Mouse (Mus musculus) frontal cortex, postnatal 10 days (tissue): Measurements from ENCODE around the gene Zfp451.
A peak's percentile ranks its signal among the peaks of the same experiment; 100 is the strongest.
"Not testable (repeated sequence)": the region's sequence is repeated elsewhere in the genome, so short reads cannot be mapped to it uniquely, and the experiment has no call there.

Experiments used
- DNase-seq, 2 experiments: peaks; one replicate each; pipeline ENCODE4 v3.0.0; 2022; ENCODE audit warnings: low spot score in 2 of 2, mixed read lengths in 1 of 2

Gene Zfp451

DNA sequence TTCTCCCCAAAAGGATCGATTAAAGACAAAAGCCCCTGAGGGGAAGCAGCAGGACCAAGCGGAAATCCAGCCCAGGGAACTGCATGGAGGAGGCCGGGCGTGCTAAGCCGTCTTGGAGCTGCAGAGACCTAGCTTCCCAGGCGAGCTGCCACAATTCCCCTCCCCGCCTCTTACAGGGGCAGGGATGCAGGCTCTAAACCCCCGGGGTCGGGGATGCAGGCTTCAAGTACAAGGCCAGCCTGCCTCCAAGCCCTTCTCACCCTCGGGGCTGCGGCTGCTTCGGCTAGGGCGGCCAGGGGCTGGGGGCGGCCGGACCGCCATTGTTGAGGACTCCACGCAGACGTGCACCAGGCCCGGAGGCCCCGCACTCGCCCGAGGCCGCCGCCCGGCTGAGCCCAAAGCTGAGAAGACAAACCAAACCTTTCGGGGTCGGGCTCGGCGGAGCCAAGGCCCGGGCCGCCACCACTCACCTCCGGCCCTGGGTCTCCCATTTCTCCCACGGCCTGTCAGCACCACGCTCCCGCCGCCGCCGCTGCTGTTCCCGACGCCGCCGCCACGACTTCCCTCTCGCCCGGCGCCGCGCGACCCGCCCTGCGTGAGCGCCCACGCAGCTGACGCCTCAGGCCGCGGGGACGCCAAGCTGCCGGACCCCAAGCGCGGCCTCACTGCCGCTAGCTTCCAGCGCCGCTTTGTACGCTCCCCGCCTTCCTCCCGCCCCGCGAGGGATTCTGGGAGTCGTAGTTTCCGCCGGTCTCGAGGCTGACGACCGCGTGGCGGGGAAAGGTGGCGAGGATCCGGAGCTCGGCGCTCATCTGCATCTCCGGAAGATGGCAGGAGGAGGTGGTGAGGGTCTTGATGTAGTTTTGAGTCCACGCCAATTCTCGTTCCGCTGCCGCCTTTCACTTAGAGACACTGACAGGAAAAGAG, at the start of gene Zfp451:
TSS of gene Zfp451 (minus strand) at position 728 of the 927 bp plus-strand sequence.
- peak; percentile 86 to 92 for DNase-seq

DNA sequence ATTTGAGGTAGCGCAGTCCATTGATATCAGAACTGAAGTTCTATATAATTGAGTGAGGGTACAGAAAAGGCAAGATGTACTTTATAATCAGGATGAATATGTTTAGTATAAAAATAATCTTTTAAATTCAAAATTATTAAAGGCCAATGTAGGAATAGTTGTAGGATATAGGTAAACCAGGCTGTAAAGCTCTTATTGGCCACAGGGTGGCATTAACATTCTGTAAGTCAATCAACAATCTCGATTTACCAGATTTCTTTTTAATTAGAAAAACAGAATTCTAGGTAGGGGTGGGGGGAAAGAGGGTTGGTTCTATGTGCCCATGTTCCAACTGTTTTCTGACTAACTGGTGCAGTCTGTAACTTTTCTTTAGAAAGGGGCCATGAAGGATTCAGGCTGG, 32.4 kb upstream of the Zfp451 start:
- no peak for DNase-seq

DNA sequence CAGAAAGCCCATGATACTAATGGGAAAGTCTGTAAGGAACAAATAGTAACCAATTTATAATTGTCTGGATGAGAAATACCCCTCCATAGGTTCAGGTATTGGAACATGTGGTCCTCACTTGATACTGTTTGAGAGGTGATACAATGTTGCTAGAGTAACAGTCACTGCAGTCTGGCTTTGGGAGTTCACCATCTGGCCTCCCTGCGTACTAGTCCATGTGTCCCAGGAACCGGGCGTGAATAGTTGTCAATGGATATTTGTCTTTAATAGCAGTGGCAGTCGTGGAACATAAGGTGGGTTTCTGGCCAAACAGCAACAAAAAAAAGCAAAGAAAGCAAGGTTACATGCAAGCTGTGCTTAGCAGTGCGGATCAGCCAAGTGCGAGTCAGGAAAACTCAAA, 29.4 kb upstream of the Zfp451 start:
- DNase-seq = no peak

DNA sequence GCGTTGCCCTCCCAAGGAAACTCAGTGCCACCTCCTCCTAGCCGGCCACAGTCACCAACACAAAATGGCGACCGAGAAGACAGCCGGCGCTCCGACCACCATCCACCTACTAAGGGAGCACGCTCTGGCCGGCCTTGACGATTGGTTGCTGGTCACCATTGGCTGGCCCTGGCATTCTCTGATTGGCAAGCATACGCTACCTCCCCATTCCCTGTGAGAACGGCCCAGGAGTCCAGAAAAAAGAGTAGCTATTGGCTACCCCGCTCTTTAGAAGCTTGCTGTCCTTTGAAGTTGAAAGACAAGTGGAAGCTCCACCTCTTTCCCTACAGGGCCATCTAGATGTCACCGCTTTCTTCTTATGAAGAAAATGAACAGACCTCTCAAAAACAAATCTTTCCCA, 24.6 kb upstream of the Zfp451 start:
- DNase-seq = not testable (repeated sequence)

DNA sequence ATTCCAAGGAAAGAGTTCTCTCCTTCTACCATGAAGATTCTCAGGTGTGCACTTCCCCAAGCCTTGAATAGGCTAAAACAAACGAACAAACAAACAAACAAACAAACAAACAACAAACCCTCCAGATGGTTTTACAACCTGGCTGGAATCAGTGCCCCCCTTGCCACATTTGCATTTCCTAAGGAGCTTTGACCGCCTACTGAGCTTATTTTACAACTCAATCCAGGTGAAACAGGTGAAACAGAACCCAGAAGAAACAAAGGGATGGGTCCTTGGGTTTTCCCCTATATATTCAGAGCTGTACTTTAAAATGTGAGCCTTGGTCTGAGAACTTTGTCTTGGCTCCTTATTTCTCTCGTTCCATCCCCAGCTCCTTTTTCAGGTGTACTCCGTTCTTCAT, 16.2 kb upstream of the Zfp451 start:
- no peak for DNase-seq

DNA sequence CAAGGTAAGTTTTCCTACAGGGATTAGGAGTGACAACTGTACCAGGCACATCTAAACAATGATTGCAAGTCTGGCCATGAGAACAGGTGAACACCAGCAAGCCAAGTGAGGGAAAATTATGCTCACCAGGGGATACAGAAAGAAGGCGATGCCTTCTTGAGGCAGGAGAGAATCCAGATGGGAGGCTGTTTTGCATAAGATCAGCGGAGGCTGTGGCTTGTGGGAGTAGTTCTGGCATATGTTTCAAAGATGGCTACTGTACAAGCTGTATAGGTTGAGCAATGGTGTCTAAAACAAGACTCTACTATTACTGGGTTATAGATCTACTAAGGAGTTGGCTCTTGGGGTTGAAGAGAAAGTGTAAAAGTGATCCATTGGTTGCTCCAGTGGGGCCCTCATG, 3.5 kb upstream of the Zfp451 start:
- no peak for DNase-seq

DNA sequence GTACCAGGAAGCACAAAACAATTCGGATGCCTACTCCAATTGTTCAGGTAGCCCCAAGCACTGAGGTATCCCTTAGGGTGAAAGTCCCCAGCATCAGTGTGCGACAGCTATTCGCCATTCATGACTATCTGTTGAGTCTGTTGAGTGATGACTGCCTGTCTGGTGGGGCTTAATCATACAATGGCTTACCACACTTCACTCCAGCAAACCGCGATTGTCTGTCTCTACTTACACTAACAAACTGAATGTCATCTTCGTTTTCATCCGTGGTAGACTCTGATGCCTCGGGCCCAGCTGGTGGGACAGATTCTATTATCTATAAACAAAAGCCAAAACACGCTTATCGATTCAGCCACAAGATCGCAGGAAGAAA, 914 bp downstream of the Zfp451 start:
- DNase-seq = no peak

DNA sequence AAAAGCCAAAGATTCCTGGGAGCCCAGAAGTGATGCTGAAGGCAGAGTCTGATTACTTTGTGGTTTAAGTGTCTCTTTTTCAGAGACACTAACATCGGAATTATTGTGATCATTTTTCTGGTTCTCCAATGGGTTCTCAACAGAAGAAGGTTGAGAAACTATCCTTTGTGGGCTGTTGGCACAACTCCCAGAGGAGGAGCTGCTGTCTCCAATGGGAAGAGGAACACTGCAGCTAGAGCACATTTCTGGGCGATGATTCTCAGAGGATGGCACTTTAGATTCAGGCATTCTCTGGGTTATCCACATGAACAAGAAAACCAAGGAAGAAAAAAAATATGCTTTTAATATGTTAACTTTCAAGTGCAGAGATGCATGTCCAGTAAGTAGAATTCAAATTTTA, 11.1 kb downstream of the Zfp451 start:
- no peak for DNase-seq

DNA sequence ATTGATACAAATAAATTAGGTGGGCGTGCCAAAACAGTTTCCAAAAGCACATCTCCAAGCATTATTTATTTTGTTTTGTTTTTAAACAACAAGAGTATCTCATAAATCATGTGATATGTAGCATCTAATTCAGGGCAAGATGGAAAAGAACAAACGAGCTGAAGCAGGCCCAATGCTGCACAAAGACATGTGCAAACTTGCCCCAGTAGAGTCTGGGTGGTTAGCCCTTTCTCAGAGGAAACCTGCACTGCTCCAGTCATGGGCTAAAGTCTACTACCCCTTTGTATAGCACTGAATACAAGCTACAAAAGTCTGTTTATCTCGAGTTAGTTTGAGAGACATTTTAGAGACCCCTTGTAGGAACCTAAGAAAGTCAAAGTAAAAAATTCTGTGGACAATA, 14.8 kb downstream of the Zfp451 start:
- no peak for DNase-seq

DNA sequence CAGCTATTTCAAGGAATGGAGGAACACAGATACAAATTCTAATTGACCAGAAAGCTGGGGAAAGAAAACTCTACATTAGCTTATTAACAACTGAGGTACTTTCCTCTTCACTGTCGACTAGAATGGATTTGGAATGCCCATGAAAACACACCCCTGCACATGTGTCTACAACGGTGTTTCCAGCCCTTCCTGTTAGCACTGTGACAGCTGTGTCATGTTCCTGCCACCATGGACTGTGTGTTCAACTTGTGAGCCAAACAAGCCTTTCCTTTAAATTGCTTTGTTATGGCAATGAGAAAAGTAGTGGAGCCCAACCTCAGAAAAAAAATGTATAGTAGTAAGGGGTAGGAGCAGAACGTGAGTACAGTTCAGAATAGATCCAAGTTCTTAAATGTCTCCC, 25.9 kb downstream of the Zfp451 start:
- no peak for DNase-seq

DNA sequence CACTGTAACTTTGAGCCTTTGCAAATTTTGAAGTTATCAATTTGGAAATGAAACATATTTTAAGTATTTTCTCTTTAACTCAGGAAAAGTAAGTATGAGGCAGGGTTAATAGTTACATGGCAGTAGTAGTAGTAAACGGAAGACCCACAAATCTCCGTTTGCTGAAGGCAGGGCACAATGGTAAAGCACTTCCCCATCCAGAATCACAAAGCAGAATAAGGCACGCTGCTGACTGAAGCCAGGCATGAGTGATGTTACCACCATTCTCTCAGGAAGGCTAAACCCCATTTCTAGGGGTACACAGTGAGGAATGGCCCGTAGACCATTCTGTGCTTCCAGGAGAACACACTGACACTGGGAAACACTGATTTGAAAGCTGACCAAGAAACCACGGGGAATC, 26.3 kb downstream of the Zfp451 start:
- no peak for DNase-seq

DNA sequence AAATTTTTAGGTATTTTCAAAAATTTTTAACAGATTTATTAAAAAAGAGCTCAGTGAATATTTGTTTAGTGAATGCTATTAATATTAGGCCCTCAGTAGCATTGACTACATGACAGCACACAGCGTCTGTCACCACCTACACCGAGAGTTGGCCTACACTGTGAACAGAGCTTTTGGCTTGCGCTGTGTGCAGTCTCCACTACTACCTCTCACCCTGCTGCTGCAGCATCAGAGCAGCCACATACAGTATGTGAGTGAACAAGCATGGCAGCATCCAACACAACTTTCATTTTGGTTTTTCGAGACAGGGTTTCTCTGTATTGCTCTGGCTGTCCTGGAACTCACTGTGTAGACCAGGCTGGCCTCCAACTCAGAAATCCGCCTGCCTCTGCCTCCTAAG, 29.8 kb downstream of the Zfp451 start:
- DNase-seq = no peak

DNA sequence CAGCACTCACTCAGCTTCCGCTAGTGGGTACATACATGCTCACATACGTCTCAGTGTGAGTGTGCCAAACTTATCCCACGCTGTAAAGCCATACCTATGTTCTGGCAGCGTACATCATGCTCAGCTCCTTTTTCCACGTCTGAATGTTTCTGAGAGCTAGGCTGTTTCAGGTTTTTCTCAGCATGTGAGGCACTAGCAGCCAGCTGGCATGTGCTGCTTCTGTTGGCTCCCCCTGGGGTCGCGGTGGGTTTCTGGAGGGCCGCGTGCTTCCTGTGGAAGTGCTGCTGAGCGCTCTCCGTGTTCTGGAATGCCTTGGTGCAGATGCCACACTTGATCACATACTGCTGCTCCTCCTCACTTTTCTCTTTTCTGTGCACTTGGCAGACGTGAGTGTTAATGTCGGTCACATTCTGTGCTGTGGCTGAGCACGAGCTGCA, 38.2 kb downstream of the Zfp451 start:
- peak in 1 of 2 experiments; percentile 28 for DNase-seq

DNA sequence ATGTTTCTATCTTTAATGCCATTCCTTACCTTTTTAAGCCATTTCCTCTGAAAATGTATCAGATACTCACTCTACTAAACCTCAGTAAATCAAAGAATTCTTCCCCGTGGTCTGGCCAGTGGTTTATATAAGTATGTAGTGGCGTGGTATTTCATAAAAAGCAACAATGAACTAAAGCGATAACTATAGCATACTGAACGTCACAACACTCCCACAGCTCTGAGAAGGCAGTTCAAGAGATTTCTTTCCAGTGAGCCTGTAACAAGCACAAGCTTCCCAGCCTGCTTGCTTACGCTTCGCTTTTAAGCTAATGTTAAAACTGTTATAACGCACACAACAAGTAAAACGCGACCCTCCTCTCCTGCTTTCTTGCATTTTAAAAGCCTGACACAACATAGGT, 42.3 kb downstream of the Zfp451 start:
- DNase-seq = no peak

DNA sequence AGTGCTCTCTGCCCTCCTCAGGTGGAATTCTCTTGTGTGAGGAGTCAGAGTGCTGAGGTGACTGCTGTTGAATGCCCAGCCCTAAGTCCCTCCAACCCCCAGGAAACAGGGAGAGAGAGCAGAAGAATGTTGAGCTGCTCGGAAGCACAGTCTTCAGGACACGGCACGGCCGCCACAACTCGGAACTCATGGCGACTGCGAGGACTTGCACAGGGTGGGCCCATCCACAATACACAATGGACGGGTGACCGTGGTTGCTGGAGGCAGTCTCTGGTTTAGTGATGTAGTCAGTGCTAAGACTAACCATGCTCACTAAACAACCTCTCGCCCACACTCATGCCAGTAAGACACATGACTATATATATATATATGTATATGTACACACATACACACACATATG, 42.8 kb downstream of the Zfp451 start:
- DNase-seq = no peak

DNA sequence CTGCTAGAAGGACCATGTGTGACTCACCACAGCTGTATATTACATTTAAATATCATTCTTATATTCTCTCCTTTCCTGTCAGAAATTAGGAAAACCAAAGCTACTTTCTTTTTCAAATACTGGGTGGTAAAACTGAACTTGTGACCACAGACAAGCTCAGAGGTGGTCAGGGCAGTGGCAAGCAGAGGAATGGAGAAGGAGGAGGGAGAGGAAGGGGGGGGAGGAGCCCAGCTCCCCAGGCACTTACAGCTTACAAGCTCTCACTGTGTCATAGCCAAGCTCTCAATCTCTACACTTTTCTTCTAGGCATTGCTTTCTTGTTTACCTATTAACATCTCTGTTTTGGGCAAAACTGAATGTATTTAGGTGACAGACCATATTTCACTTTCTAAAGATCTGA, 45.6 kb downstream of the Zfp451 start:
- DNase-seq = no peak

DNA sequence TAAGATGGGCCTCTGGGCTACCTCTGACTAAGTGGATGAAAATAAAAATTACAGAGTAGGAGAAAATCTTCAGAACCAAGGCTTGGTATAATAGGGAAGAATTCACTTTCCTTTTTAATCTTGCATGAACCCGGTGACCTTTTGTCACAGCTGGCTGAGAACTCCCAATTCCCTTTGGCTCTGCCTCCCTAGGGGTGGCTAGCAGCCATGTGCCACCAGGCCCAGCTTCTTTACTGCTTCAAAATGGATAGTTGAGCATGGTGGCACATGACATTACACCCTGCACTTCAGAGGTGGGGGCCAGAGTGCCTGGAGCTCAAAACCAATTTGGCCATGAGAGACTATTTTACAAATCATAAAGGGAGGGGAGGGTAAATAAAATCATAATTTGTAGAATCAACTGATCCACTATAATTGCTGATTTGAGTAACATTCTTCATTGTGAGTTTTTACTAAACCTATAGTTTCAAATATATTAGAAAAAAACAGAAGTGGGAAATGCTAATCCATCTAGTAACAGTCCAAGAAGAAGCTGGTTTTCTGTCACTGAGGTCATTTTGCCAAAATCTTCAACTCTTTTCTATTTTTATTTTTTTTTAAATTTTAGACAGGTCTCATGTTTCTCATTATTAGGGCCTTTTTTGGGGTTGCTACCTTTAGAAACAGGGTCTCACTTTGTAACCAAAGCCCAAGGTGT, 46.2 kb downstream of the Zfp451 start:
- no peak for DNase-seq

DNA sequence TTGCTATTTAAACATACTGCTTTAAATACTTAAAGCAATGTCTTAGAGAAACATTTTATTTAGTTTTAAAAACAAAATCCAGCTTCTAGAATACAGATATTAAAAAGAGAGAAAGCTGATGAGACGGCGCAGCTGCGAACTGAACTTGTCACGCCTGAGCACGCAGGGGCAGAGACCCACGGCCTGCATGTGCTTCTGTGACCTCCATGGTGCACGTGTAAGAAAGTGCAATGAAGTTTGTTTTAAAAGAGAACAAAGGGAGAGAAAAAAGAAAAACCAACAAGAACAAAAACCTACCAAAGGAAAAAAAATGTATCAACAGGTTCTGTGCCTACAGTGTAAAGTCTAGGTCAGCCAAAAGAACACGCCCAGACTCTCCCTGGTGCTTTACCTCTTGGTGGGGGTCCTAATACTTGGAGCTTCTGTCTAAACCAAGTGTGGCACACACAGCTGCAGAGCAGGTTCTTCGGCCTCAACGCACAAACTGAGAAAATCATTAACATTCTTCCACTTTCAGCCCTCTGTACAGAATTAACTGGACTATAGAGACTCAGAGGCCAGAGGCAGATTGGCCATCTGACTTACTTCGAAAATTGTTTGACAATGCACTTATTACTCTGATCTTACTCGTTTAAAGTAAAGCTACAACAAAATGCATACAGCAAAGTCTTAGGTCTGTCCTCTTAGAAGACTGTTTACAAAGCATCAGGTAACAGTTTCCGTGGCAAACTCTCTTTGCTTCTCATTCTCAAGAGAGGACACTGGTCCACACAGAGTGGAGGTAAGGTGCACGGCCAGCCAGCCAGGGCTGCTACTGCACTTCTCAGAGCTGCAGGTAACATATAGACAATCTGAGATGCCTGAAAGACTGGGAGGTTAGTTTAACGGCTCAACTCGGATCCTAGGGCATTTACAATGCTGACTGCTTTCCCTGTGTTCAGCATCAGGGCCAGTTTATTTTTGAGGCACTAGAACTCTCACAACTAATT, 47.6 kb downstream of the Zfp451 start:
- no peak for DNase-seq

DNA sequence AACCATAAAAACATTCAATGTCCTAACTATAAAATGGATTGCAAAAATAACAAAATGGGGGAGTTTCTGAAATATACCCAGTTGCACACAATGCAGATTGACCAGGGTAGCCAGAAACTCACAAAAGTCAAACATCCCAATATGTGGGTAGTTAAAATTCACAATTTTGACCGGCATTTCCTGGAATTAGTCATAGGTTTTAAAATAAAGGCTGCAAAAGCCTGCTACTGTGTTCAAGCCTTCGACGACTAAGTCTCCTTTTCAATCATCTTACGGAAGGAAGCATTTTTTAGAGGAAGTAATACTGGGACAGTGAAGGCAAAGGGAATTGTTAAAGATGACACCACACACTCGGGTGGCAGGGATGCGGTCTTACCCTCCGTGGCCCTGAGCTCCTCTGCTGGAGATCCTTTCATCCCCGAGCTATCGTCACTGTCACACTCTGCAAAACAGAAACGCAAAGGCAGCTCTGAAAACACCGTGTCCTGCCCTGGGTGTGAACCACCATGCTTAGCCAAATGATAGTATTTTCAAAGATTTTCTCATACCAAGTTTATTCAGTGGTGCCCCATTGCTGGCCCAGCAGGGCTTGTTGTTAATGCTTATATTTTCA, 48.8 kb downstream of the Zfp451 start:
- DNase-seq = no peak

DNA sequence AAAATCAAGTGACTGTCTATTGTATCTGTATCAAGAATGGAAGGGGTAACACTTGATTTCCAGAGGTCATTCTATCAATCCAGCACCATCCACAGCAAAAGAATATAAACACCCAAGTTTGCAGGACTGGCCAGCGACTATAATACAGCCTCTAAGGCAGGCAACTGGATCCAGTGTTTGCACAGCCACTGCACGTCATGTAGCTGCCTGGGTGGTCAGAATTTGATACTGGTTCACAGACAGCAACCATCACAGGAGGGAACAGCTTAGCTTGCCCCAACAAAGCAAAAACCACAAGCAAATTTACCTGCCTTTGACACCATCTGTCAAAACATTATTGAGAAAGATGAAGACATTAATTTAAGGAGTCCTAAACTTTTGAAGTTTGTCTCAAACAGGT, 50.6 kb downstream of the Zfp451 start:
- DNase-seq = no peak

DNA sequence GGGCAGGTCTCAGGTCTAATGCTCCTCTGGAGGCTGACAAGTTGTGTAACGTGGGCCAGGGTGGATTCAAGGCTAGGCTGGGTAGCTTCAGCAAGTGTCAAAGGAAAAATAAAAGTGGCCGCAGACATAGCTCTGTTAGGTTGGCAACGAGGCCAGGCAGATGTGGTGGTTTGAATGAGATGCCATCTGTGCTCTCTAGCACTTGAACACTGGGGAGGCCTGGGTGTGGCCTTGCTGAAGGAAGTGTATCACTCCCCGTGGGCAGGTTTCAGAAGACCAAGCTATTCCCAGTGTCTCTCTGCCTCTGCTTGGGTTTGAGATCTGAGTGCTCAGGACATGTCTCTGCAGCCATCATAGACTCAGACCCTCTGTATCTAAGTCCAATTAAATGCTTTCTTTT, 55.9 kb downstream of the Zfp451 start:
- no peak for DNase-seq
